1 mouse cellular context compared by ENCODE assay signal in genomic region chr2:152500863-152501229, GRCm38 (mm10).
TF ChIP-seq lines count a peak whose summit lies in the region.

No protein-coding gene starts in this region.

TF ChIP-seq in CH12.LX, 34 proteins besides CTCF, POLR2A, EP300 and RAD21 (continued from another document):
- no peak for TF ChIP-seq MYC (IDR thresholded peaks at IDR 0.05; ENCODE audit: low read depth, low read length)
